Comparison of ENCODE assay signal across 8 mouse cellular contexts in the genomic region with DNA sequence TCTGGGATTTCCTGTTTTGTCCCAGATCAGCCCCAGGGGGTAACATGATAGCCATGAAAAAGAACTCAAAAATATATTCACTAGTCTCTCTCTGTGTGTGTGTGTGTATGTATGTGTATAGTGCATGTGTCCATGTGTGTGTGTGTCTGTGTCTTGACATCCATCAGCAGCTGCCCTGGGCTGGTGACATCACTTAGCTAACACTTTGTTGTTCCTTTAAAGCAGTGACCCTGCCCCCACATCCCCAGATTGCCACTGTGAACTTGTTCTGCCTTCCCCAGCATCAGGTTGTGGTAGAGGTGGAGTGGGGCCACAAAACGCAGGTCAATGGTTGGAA. TPM values are rescaled to one million over a fixed set of nuclear protein-coding genes. Genes with fewer than 3 reads are reported as not detected.
DNase-seq lines count a peak whose midpoint lies in the region; ATAC-seq lines count a peak whose summit lies in the region.

No protein-coding gene starts in this region.

- no peak overlapping the region; the same call in 1 of the 2 replicates for H3K9ac ChIP-seq in kidney, embryonic 14.5 days (ENCODE audit: low read depth, low read length)
- H3K9ac ChIP-seq in embryonic facial prominence, embryonic 15.5 days, result no peak overlapping the region
- no peak overlapping the region for H3K9ac ChIP-seq in hindbrain, embryonic 13.5 days
- peak overlapping the region; percentile 32; the same call in 1 of the 2 replicates for H3K9ac ChIP-seq in midbrain, embryonic 14.5 days (replicated peaks; ENCODE audit: low read length)

- H3K9me3 ChIP-seq in kidney, embryonic 14.5 days (ENCODE audit: control insufficient read depth, low read length), result no peaks in the 10 kb centered on the region
- H3K9me3 ChIP-seq in embryonic facial prominence, embryonic 15.5 days (replicated peaks), result no peaks in the 10 kb centered on the region
- no peaks in the 10 kb centered on the region for H3K9me3 ChIP-seq in hindbrain, embryonic 13.5 days
- H3K9me3 ChIP-seq in midbrain, embryonic 14.5 days (ENCODE audit: control insufficient read depth, low read length), result no peaks in the 10 kb centered on the region

- H3K27me3 ChIP-seq in kidney, embryonic 14.5 days (ENCODE audit: control insufficient read depth, insufficient read depth, low read length), result no peaks in the 10 kb centered on the region
- peaks cover 14% of the 10 kb centered on the region for H3K27me3 ChIP-seq in embryonic facial prominence, embryonic 15.5 days
- peaks cover 65% of the 10 kb centered on the region for H3K27me3 ChIP-seq in hindbrain, embryonic 13.5 days
- H3K27me3 ChIP-seq in midbrain, embryonic 14.5 days (ENCODE audit: control insufficient read depth, insufficient read depth, low read length), result peaks cover 11% of the 10 kb centered on the region; the same call in 1 of the 2 replicates

- DNase-seq in kidney, postnatal 10 days, result no peak
- DNase-seq in midbrain, embryonic 14.5 days, result no peak
- DNase-seq in cerebellum, postnatal 10 days, result no peak
- no peak for DNase-seq in frontal cortex, adult 2 months (ENCODE audit: extremely low spot score in 1 of 2, low spot score in 1 of 2)
- DNase-seq in ovary, postnatal 10 days (ENCODE audit: low spot score), result no peak

- WGBS in kidney, embryonic 14.5 days, result 50% methylated on average over 1 of the region's 1 CpGs
- WGBS in embryonic facial prominence, embryonic 15.5 days, result 22% methylated on average over 1 of the region's 1 CpGs
- WGBS in hindbrain, embryonic 13.5 days, result 76% methylated on average over 1 of the region's 1 CpGs
- 77% methylated on average over 1 of the region's 1 CpGs for WGBS in midbrain, embryonic 14.5 days

- 0 out of 2 replicates have a peak overlapping the region, but pooled peaks have one; percentile 6 for H3K27ac ChIP-seq in kidney, embryonic 14.5 days (ENCODE audit: low read depth, low read length)
- peak overlapping the region; percentile 74 for H3K27ac ChIP-seq in embryonic facial prominence, embryonic 15.5 days (replicated peaks)
- H3K27ac ChIP-seq in hindbrain, embryonic 13.5 days, result peak overlapping the region; percentile 70
- peak overlapping the region; percentile 77 for H3K27ac ChIP-seq in midbrain, embryonic 14.5 days (replicated peaks; ENCODE audit: low read depth, low read length)

- no peak overlapping the region for H3K4me2 ChIP-seq in kidney, embryonic 14.5 days (replicated peaks; ENCODE audit: low read depth, low read length)
- H3K4me2 ChIP-seq in embryonic facial prominence, embryonic 15.5 days (replicated peaks), result peak overlapping the region; percentile 44; the same call in 1 of the 2 replicates
- no peak overlapping the region for H3K4me2 ChIP-seq in hindbrain, embryonic 13.5 days
- peak overlapping the region; percentile 45 for H3K4me2 ChIP-seq in midbrain, embryonic 14.5 days (ENCODE audit: low read length)

- no peaks in the 10 kb centered on the region for H3K36me3 ChIP-seq in kidney, embryonic 14.5 days (ENCODE audit: control insufficient read depth, insufficient read depth, low read length)
- H3K36me3 ChIP-seq in embryonic facial prominence, embryonic 15.5 days, result no peaks in the 10 kb centered on the region
- no peaks in the 10 kb centered on the region for H3K36me3 ChIP-seq in hindbrain, embryonic 13.5 days
- no peaks in the 10 kb centered on the region for H3K36me3 ChIP-seq in midbrain, embryonic 14.5 days (ENCODE audit: control insufficient read depth, insufficient read depth, low read length)

- H3K4me1 ChIP-seq in kidney, embryonic 14.5 days (ENCODE audit: control insufficient read depth, insufficient read depth, low read length), result peaks cover 28% of the 10 kb centered on the region
- H3K4me1 ChIP-seq in embryonic facial prominence, embryonic 15.5 days, result peaks cover 50% of the 10 kb centered on the region
- peaks cover 37% of the 10 kb centered on the region for H3K4me1 ChIP-seq in hindbrain, embryonic 13.5 days (replicated peaks)
- peaks cover 14% of the 10 kb centered on the region for H3K4me1 ChIP-seq in midbrain, embryonic 14.5 days (ENCODE audit: control insufficient read depth, insufficient read depth, low read length)

- no peak overlapping the region for H3K4me3 ChIP-seq in kidney, embryonic 14.5 days (ENCODE audit: low read length)
- no peak overlapping the region for H3K4me3 ChIP-seq in embryonic facial prominence, embryonic 15.5 days (replicated peaks)
- no peak overlapping the region for H3K4me3 ChIP-seq in hindbrain, embryonic 13.5 days
- no peak overlapping the region for H3K4me3 ChIP-seq in midbrain, embryonic 14.5 days (replicated peaks; ENCODE audit: low read depth, low read length)

- 0 out of 2 replicates have a peak, but pooled peaks have one; percentile 5 for ATAC-seq in kidney, embryonic 14.5 days (ENCODE audit: low FRiP score, low TSS enrichment)
- ATAC-seq in embryonic facial prominence, embryonic 15.5 days (ENCODE audit: insufficient number of reproducible peaks, low FRiP score, low TSS enrichment, low read depth), result no peak; the same call in 1 of the 2 replicates
- peak; percentile 19; the same call in 1 of the 2 replicates for ATAC-seq in hindbrain, embryonic 13.5 days (ENCODE audit: low FRiP score)
- ATAC-seq in midbrain, embryonic 14.5 days (ENCODE audit: low FRiP score, low TSS enrichment), result 0 out of 2 replicates have a peak, but pooled peaks have one; percentile 3

RNA-seq across cellular contexts. Expression of gene Laptm5, which starts 33.9 kb away (rescaled TPM):
- polyA plus RNA-seq in kidney, embryonic 14.5 days (2014; fragmentation: Nextera tagmentation; extraction: Ambion mirVana), result 19.7 and 29.5 TPM in 2 replicates
- polyA plus RNA-seq in embryonic facial prominence, embryonic 15.5 days (2015; fragmentation: Nextera tagmentation; extraction: Ambion mirVana), result 65.7 and 66.3 TPM in 2 replicates
- polyA plus RNA-seq in hindbrain, embryonic 13.5 days (2015; fragmentation: Nextera tagmentation; extraction: Ambion mirVana), result 29.4 and 31.4 TPM in 2 replicates
- 14.3 and 31.7 TPM in 2 replicates for polyA plus RNA-seq in midbrain, embryonic 14.5 days (2014; fragmentation: Nextera tagmentation; extraction: Ambion mirVana)
- polyA plus RNA-seq in frontal cortex, adult 2 months (2012; rRNA removed), result 45.3 and 63.2 TPM in 2 replicates

Comparison
In these comparisons a context has a peak if more than half of its experiments do, and no peak if none do; other contexts are left out.
1. H3K27ac ChIP-seq: peak in every context shown above with its lines; median percentile 77 in midbrain, embryonic 14.5 days; 74 in embryonic facial prominence, embryonic 15.5 days; 70 in hindbrain, embryonic 13.5 days; 6 in kidney, embryonic 14.5 days.
2. H3K4me2 ChIP-seq: peak in embryonic facial prominence, embryonic 15.5 days (single experiment) and midbrain, embryonic 14.5 days (single experiment); none in kidney, embryonic 14.5 days (single experiment) and hindbrain, embryonic 13.5 days (single experiment).